Mouse (Mus musculus) spleen, postnatal 36 days (tissue): ENCODE measurements around the gene Pet117.
A peak's percentile ranks its signal among the peaks of the same experiment; 100 is the strongest.
"Not testable (repeated sequence)": the region's sequence is repeated elsewhere in the genome, so short reads cannot be mapped to it uniquely, and the experiment has no call there.

Experiments
- DNase-seq, 2 experiments: peaks; one replicate each; pipeline ENCODE4 v3.0.0; 2022; ENCODE audit warnings: low spot score in 2 of 2, mixed read lengths in 1 of 2

The Pet117 gene

DNA sequence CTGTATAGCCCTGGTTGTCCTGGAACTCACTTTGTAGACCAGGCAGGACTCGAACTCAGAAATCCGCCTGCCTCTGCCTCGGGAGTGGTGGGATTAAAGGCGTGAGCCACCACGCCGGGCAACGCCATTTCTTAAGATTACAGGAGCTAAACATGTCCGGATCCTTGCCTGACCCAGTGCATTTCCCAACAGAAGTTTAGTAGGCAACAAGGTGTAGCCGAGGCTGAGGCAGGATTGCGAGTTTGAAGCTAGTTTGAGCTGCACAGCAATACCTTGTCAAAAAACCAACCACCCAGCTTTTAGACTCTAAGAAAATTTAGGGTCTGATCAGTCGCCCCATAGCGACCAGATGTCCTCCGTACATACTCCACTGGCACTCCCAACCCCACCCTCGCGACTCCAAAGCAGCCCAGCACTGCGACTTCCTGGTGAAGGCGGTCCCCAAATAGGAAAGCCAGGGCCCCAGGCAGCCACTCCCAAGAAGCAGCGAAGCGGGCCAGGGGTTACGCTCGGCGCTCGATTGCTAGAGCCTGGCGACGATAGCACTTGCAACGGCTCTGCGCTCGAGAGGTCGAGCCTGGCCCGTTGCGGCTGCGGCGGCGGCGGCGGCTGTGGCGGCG, at the start of gene Pet117, which contains the start of gene Kat14:
TSS of gene Pet117 (plus strand) at position 597 of the 620 bp plus-strand sequence.
TSS of gene Kat14 (plus strand) at position 584 of the 620 bp plus-strand sequence.
- DNase-seq, result peak; percentile 92 to 93

DNA sequence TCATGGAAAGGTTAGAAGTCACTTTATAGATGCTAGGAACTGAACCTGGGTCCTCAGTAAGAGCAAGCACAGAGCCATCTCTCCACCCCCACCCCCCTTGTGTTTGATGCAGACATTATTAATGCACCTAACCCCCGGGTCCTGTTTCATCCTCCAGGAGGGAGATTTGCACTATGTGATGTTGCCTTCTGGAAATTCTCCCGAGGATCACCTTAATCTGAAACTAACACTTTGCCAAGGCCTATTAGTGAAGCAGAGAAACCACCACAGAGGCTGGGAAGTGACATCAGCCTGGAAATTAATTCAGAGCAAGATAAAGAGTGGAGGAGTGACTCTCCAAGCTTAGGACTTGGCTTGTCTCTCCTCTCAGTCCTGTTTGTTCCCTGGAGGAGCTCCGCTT, 44.6 kb upstream of the Pet117 start:
- DNase-seq, result no peak

DNA sequence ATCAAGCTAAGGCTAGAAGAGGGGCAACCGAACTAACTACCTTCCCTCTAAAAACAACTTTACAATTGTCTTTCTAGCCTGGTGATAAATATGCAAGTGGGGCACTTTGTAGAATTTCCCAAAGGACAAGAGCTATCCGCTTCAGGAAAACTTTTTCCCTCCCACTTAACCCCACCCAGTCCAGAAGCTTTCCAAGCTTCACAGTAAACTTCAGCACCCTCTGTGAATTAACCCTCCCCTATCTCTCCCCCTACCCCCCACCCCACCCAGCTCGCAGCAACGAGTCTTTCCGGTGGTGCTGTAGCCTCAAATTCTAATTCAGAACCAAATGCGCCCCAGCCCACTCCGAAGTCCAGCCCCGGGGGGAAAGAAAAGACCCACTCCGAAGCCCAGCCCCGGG, 39.3 kb upstream of the Pet117 start:
- DNase-seq, result no peak

DNA sequence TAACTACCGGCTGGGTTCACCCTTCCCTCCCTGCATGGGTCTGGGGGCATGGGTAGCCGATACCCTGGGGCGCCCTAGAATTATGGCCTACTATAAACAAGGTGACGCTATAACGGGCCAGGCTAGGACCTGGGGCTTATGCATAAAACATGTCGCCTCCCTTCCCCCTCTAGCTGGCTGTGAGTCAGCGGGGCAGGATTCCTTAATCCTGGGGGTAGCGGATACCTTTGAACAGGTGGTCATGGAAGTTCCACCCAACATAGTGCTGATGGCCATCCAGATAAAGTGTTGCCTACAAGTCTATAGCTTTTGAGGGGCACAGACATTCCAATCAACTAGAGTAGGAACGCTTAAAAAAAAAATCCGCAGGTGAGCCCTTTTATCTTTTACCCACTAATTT, 38.9 kb upstream of the Pet117 start:
- DNase-seq, result no peak

DNA sequence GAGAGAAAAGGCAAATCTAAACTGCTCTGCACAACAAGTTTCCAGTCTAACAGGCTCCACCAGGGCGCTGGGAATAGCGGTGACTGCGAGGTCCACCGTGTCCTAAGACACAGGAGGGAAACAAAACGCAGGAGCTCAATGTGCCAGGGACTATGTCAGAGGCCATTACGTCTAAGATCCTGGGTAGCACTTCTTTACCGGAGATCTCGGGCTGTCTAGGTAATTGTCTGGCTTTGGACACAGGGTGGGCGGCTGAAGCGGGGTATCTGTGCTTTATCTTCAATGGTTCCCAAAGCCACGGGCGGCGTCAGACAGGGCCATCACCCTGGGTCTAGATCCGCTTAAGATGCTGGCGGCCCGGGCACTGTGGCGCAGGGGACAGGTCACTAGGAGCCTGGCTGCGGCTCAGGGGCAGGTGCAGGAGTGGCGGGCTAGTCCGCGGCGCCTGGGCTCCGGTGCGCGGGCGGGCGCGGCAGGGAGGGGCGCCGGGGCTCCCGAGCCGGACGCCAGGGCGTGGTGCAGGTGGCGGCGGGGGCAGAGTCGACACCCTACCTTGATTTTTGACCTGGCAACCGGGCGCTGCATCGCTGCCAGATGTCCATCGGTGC, 38.3 kb upstream of the Pet117 start:
- DNase-seq, result no peak

DNA sequence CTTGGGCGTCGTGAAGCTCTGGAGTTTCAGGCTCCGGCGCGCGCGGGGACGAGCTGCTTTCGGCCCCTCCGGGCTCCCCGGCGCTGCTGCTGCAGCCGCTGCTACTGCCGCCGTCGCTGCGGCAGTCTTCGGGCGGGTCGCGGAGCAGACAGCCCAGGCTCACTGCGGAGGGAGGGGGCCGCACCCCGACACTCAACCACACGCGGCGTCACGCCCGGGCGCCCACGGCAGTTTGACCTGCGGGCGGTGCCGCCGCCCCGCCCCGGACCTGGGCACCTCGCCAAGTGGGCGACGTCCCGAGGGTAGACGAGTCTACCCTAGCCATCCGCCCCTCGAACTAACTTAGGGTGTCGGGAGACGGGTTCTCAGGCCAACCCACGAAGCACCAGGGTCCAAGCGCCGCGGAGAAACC, 37.8 kb upstream of the Pet117 start:
- DNase-seq, result peak in 1 of 2 experiments; percentile 8

DNA sequence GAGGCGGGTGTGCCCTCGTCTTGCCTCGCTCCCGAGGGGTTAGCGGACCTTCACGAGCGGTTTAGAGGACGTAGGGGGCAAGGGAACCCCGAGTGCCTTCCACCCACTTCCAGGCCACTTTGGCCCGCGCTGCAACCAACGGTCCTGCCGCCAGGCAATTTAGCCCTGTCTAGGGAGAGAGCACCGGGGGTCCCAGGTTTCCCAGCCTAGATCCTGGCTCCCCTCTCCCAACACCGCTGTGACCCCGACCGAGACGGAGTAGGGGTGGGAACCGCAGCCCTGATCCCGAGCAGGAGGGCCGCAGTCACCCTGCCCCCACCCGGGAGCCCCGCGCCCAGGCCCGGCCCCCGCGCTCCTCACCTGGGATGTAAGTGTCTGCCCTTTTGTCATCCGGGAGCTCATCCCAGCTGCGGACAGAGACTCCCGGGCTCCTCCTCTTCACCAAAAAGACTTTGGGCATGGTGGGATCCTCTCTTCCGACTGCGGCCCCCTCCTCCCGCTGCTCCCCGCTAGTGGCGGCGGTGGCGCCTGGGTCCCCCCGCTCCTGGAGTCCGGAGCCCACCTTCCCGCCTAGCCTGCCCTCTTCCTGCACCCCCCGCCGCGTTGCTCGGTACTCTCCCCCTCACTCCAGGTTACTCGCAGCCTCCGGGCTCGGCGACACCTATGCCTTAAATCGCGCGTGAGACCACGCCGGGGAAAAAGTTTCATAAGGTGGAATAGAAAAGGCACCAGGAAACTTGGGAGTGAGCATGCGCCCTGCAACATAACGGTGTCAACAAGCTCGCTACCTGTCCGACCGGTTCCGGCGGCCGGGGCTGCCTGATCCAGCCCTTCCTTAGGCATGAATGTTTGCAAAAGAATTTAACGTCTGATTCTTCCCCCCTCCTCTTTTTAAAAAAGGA, 37.1 kb upstream of the Pet117 start, which contains the start of gene Ovol2:
TSS of gene Ovol2 (minus strand) at position 746 of the 902 bp plus-strand sequence.
- DNase-seq, result no peak

DNA sequence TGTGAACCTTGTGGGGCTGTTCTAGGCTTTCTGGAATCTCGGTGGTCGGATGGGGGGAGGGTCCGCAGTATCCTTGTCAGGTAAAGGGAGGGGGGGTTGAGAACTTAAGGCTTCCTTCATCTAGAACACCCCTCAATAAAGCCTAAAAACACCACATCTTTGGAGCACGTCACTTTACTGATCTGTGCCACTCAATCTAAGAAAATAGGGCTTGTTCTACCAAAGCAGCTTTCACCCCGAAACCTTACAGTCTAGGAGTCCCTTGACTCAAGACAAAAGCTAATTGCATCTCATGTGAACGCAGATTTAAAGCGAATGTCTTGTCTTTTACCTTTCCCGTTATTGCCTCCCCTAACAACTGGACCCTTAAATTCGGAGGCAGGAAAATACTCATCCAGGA, 36.3 kb upstream of the Pet117 start:
- no peak for DNase-seq

DNA sequence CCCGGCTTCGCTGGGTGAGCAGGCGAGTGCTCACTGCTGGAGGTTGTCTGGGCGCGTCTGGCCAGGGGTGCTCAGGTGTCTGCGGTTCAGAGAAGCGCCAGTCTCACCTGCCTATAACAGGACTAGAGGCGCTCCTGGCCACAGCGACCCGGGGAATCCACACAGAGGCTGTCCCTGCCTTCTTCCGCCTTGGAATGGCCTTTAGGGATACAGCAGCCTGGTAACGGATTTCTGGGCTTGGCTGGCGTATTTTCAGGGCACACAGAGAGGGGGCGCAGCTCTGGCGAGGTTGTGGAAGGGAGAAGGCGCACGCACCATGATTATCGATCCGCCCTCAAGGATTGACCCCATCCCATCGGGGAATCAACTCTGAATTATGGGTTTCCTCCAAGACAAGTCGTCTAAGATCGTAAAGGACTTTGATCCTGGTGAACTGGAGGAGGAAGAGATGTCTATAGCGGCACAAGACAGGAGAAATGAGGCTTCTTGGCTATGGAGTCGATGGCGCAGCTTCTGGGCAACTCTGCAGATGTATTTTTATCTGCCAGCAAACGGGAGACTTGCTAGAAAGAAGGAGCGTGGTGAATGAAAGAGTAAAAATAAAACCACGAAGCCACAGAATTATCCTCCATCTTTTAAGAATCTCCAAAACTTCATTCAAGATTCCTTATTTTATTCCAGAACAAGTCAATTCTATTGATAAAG, 35.5 kb upstream of the Pet117 start:
- DNase-seq, result no peak

DNA sequence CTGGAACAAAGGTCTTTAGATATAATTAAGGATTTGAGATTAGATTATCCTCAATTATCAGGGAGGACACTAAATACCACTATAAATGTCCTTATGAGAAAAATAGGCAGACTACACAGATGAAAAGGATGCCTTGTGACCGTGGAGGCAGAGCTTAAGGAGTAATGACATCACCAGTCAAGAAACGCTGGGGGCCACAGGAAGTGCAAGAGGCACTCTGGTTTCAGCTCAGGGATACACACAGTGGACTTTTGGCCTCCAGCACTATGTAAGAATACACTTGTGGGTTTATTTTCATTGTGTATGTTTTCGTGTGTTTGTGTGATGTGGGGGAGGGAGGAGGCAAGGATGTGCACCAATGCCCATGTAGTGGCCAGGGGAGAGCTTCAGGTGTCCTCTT, 31.6 kb upstream of the Pet117 start:
- DNase-seq, result no peak

DNA sequence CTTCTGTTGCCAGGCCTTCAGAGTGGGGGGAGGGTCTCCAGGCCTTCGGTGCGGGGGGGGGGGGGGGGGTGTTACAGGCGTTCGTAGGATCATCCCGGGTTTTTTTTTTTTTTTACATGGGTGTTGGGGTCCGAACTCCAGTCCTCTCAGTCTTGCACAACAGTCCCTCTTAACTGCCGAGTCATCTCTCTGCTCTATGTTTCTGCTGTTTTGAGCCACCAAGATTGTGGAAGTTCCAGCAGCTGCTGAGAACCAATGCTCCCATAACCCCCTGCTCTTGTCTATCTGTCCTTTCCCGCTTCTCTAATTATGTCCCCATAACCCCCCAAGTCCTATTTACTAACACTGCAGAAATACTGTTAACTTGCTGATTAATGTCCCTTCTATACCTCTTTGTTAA, 31.1 kb upstream of the Pet117 start:
- DNase-seq, result peak in 1 of 2 experiments; percentile 8

DNA sequence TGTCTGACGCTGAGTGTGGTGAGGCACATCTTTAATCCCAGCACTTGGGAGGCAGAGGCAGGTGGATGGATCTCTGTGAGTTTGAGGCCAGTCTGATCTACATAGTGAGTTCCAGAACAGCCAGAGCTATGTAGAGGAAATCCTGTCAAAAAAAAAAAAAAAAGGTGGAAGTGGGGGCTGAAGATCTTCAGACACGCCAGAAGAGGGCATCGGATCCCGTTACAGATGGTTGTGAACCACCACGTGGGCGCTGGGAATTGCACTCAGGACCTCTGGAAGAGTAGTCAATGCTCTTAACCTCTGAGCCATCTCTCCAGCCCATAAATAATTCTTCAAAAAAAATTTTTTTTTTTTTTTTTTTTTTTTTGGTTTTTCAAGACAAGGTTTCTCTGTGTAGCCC, 30.6 kb upstream of the Pet117 start:
- DNase-seq, result not testable (repeated sequence)

DNA sequence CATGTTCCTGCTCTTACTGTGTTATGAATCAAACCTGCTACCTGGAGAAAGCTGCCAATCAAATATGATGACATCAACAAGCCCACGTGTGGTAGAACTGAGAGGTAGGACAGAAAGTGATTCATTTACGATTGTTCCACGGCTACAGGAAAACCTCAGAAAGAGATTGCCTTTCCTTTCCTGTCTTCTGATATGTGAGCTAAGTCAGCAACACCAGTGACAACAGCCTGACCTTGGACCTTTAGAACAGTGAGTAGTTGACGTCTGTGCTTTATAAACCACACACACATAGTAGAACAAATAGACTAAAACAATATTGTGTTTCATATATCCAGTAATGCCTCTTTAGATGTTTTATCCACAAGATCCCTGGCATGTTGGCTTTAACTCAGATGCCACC, 25.6 kb upstream of the Pet117 start:
- DNase-seq, result no peak

DNA sequence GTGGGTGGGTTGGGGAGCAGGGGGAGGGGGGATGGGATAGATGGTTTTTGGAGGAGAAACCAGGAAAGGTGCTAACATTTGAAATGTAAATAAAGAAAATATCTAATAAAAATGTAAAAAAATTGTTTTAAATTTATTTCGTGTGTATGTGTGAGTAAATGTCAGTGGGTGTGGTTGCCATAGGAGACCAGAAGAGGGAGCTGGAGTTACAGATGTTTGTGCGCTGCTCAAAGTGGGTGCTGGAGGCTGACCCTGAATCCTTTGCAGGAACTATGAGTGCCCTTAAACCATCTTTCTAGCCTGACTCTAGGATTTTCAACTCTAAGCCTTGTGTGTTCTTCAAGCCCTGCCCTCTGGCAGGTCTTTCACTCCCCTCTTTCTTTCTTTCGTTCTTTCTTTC, 20.3 kb upstream of the Pet117 start:
- no peak for DNase-seq

DNA sequence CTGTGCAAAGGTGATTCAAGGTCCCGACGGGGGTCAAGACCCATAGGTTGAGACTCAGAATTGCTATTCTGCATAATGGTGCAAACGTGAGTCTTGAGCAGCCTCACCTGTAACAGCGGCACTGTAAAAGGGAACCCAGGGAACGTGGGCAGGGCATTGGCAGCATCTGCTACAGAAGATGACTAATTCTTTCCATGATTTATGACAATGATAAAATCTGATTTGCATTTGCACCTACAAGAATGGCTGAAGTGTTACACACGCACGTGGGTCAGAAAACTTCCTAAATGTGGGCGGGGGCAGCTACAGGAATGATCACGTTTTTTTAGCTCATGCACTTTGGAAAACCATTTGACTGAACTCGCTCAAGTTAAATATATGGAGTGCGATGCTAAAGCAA, 16.0 kb upstream of the Pet117 start:
- DNase-seq, result no peak

DNA sequence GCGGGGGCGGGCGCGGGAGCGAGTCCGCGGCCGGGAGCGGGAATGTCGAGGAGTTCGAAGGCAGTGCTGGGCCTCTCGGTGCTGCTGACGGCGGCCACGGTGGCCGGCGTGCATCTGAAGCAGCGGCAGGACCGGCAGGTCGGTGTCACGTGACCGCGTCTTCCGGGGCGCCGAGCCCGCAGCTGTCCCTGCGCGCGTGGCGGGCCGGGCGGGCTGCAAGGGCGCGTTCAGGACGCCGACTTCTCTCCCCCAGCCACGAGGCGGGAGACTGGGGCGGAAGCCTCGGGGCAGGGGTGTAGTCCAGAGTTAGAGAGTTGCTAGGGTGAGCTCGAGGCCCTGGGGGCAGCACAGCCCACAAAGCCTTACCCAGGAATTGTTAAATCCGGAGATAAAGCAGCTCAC, 225 bp downstream of the Pet117 start:
- peak; percentile 76 to 81 for DNase-seq

DNA sequence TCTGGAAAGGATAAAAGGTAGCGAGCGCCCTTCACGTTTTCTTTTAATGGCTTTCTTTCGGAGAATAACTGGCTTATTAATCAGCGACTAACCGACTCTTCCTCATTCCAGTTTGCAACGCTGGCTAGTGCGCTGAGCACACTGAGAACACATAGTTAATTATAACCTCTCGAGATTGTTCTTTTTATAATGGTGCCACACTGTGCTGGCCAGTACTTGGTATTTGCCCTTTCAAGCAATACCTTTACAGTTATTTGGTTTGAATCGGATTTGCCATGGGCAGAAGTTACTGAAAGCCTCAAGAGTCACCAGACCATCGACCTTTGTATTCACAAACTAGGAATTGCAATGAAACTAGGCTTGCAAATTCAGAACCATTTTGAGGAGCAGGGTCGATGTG, 715 bp downstream of the Pet117 start:
- DNase-seq, result no peak

DNA sequence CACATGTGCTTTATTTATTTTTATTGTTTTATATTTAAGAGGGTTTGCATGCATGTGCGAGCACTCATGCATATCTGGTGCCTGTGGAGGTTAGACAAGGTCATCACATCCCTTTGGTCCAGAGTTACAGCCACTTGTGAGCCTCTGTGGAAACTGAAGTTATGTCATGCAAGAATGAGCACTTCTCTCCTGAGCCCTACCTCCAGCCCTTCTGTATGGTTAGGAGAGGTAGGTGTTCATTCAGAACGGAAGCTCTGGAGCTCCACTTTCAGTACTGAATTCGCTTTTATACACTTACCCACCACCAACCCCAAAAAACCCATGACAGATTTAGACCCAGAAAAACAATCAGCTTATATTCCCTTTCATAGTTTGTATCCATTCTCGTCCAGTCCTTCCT, 2.8 kb downstream of the Pet117 start:
- DNase-seq, result no peak

DNA sequence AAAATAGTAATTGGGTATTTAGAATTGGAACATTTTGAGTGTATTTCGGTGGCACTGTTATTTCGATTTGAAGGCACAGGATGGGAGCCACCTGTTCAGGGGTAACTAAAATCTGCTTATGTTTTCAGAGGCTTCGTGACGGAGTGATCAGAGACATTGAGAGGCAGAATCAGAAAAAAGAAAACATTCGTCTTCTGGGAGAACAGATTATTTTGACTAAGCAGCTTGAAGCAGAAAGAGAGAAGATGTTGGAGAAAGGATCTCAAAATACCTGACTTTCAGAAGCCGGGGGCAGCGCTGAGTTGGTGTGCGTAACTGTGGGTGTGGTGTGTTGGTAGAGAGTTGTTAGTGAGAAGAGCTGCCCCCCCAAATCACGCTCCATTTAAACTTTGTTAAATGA, 4.3 kb downstream of the Pet117 start:
- DNase-seq, result no peak

DNA sequence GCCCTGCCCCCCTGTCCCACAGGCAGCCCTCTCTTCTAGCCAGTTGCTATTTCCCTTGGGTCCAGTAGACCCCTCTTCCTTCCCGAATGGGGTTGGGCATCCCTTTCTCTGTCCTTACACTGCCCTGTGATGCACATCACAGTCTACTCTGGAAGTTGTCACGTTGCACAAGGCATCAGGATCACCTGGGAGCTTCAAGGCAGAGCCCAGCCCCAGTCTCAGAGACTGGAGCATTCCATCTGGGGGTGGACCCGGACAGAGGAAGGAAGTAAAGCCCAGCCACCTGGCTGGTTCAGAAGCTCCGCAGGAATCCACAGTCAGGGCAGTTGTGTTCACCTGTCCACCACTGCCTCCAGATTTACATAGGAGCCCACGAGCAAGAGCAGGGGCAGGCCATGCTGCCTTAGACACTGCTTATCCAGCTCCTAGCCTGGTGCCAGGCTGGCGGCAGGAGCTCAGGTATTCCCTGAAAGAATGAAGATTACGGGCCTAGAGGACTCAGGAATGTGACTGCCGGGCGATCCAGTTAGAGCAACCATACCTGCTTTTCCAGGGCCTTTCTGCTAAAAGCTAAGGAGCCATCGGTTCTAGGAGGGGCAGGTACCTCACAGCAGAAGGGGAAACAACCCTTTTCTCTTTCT, 6.4 kb downstream of the Pet117 start:
- no peak for DNase-seq

DNA sequence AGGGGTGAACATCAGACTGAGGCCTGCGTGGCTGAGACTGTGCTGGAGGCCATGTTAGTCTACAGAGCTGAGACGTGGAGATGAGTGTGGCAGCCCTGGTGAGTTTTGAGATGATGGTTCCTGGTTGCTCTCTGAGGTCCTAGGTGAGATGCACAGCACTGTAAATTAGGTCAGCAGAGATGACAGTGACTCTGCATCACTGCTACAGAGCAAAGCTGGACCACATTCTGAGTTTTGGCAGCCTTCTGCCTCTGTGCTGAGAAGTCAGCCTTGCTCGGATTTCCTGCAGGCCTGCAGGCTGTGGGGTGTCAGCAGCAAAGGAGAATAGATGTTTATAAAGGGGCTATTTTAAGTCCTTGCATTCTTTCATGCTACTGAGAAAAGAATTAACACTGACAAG, 12.5 kb downstream of the Pet117 start:
- no peak for DNase-seq

DNA sequence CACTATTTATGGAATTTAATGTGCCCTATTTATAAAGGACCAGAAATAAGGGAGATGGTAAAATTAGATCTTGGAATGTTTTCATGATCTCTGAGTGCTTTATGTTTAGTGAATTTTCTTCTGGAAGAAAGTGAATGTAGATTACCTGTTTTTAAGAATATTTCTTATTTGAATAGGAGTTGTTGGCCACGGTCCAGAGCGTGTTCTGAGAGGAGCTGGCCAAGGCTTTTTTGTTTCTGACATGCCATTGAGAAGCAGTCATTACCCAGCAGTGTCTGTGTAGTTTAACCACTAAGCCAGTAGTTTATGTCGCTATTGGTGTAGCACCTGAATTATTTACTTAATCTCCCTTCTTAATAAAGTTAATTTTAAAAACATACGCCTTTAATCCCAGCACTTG, 12.9 kb downstream of the Pet117 start:
- no peak for DNase-seq
